Mouse (Mus musculus) lung, postnatal 0 days (tissue): ENCODE measurements at regions not wholly inside any gene's neighbourhood (a gene's known extent, or its start where the extent isn't known, plus 50 kb on each side); places are given as distances from the start of the nearest gene placed in this dataset.

ENCODE experiments used
- ATAC-seq: fragments of 200-750 bp; cut with Nextera tagmentation; 2 replicates; pipeline ENCODE4 v1.8.0; 2017; ENCODE audit warnings: moderate library complexity
- DNase-seq: peaks from one replicate; pipeline ENCODE4 v3.0.0-alpha.2; 2016; ENCODE audit warnings: low spot score
- H3K27ac ChIP-seq: fragments of 300-500 bp; sonication (generic); 2 replicates; pipeline ENCODE4 v1.5.1; 2014; ENCODE audit warnings: antibody characterized with exemption, mild to moderate bottlenecking, low read length, mixed read lengths
- H3K27me3 ChIP-seq: fragments of 300-500 bp; sonication (generic); replicated peaks from 2 replicates; pipeline ENCODE4 v1.6.1; 2014; ENCODE audit warnings: low read length, mixed read lengths; ENCODE audit not compliant: insufficient read depth
- H3K36me3 ChIP-seq: fragments of 300-500 bp; sonication (generic); 2 replicates; pipeline ENCODE4 v1.6.1; 2014; ENCODE audit warnings: low read length, mixed read lengths; ENCODE audit not compliant: insufficient read depth
- H3K4me1 ChIP-seq: fragments of 300-500 bp; sonication (generic); 2 replicates; pipeline ENCODE4 v1.6.1; 2014; ENCODE audit warnings: antibody characterized with exemption, low read depth, low read length, mixed read lengths; ENCODE audit not compliant: insufficient read depth
- H3K4me2 ChIP-seq: fragments of 300-500 bp; sonication (generic); replicated peaks from 2 replicates; pipeline ENCODE4 v1.6.1; 2014; ENCODE audit warnings: low read depth, mild to moderate bottlenecking, low read length, moderate library complexity, mixed read lengths
- H3K4me3 ChIP-seq: fragments of 300-500 bp; sonication (generic); 2 replicates; pipeline ENCODE4 v1.5.1; 2014; ENCODE audit warnings: low read depth, low read length
- H3K9ac ChIP-seq: fragments of 300-500 bp; sonication (generic); replicated peaks from 2 replicates; pipeline ENCODE4 v1.6.1; 2014; ENCODE audit warnings: low read depth, mild to moderate bottlenecking
- H3K9me3 ChIP-seq: fragments of 300-500 bp; sonication (generic); 2 replicates; pipeline ENCODE4 v1.6.1; 2016; ENCODE audit warnings: low read length, mixed read lengths
- CTCF ChIP-seq: IDR thresholded peaks from 2 replicates; pipeline ENCODE4 v1.5.1; 2016; ENCODE audit warnings: antibody characterized with exemption, mild to moderate bottlenecking
- EP300 ChIP-seq: IDR thresholded peaks from 2 replicates; pipeline ENCODE4 v1.6.1; 2016; ENCODE audit warnings: antibody characterized with exemption, mild to moderate bottlenecking, control low read depth
- WGBS: fragments of 180-500 bp; shearing (Covaris S2); extraction: QIAGEN DNeasy Blood & Tissue Kit; methylation state at CpG from one replicate; pipeline ENCODE4 v1.1.7; 2014; 5-methylcytosine and 5-hydroxymethylcytosine counted together

DNA sequence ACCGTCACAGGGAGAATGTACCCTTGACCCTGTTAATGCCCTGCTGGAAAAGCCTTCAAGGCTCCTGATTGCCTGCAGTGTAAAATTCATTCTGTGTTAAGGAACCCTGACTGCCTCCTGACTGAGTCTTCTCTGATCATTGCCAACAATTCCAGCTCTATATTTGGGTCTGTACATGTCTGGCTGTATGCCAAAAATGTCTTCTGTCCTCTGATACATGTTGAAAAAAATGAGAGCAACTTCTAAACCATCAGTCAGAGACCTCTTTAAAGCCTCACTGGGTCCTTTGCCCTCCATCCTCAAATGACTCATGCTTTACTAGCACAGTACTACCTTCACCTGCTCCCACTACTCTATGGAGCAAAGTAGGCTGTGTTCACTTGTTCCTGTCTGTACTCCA lies 408.3 kb downstream of the Nbas start:
- Histone ChIP-seq H3K27ac (no peak overlapping the region), H3K4me1 (no peaks in the 10 kb centered on the region), H3K9me3 (no peaks in the 10 kb centered on the region), H3K4me2 (no peak overlapping the region), H3K36me3 (no peaks in the 10 kb centered on the region), H3K27me3 (no peaks in the 10 kb centered on the region), H3K9ac (no peak overlapping the region), H3K4me3 (no peak overlapping the region)
- DNase-seq (no peak), ATAC-seq (no peak)
- WGBS, result 33% methylated on average over 1 of the region's 1 CpGs
- TF ChIP-seq CTCF, result no peak
- no peak for TF ChIP-seq EP300

DNA sequence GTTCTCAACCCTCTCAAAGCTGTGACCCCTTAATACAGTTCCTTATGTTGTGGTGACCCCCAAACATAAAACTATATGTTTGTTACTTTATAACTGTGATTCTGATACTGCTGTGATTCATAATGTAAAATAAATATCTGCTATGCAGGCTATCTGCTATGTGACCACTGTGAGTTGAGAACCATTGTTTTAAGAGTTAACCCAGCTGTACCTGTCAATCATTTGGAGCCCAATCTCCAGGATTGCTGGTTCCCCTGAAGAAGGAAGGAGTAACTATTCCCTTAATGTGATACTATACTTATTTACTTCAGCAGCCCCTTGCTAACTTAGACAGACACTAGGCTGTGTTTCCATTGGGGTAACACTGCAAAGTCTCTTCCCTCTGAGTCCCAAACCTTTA lies 400.5 kb downstream of the Nbas start:
- TF ChIP-seq CTCF (no peak), EP300 (no peak)
- H3K4me3 ChIP-seq, result no peak overlapping the region
- no peak for DNase-seq
- ATAC-seq, result no peak
- no peaks in the 10 kb centered on the region for H3K27me3 ChIP-seq
- no peak overlapping the region for H3K9ac ChIP-seq
- H3K4me2 ChIP-seq, result no peak overlapping the region
- no peaks in the 10 kb centered on the region for H3K9me3 ChIP-seq
- no peak overlapping the region for H3K27ac ChIP-seq
- H3K4me1 ChIP-seq, result no peaks in the 10 kb centered on the region
- no peaks in the 10 kb centered on the region for H3K36me3 ChIP-seq

- H3K9me3 ChIP-seq, result no peaks in the 10 kb centered on the region
- H3K27ac ChIP-seq, result no peak overlapping the region
- no peak overlapping the region for H3K4me2 ChIP-seq
- no peaks in the 10 kb centered on the region for H3K4me1 ChIP-seq
- H3K9ac ChIP-seq, result no peak overlapping the region
- ATAC-seq (no peak), DNase-seq (no peak)
- H3K36me3 ChIP-seq, result no peaks in the 10 kb centered on the region
- H3K27me3 ChIP-seq, result no peaks in the 10 kb centered on the region
- WGBS, result 32% methylated on average over 3 of the region's 3 CpGs
- no peak overlapping the region for H3K4me3 ChIP-seq
- TF ChIP-seq CTCF, result no peak
- no peak for TF ChIP-seq EP300
Measured at GRCm38 (mm10) chr12:13668485-13669022, 399.6 kb downstream of the Nbas start.

DNA sequence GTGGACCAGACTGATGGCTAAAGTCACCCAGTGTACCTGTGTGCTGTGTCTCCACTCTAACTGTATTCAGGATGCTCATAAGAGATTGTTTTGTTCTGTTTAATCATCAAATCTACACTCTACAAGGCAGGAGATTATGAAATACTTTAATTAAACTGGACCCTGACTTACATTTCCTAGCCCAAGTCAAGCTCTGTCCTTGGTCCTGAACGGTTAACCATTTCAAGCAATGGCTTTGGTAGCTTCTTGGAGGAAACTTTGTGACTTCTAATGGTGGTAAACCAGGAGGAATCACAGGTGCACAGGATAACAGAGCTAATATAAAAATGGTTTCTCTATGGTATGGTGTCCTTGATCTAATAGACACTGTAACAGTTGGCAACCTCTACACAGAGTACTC lies 370.4 kb downstream of the Nbas start:
- Histone ChIP-seq H3K27me3 (no peaks in the 10 kb centered on the region), H3K9ac (no peak overlapping the region), H3K4me3 (no peak overlapping the region), H3K4me2 (no peak overlapping the region), H3K27ac (no peak overlapping the region), H3K36me3 (no peaks in the 10 kb centered on the region), H3K9me3 (no peaks in the 10 kb centered on the region), H3K4me1 (no peaks in the 10 kb centered on the region)
- no peak for TF ChIP-seq EP300
- TF ChIP-seq CTCF, result no peak
- ATAC-seq (no peak), DNase-seq (peak; percentile 14)
- 55% methylated on average over 1 of the region's 1 CpGs for WGBS
